Mouse (Mus musculus): ENCODE measurements at regions not wholly inside any gene's neighbourhood (a gene's known extent, or its start where the extent isn't known, plus 50 kb on each side); places are given as distances from the start of the nearest gene placed in this dataset.

DNA sequence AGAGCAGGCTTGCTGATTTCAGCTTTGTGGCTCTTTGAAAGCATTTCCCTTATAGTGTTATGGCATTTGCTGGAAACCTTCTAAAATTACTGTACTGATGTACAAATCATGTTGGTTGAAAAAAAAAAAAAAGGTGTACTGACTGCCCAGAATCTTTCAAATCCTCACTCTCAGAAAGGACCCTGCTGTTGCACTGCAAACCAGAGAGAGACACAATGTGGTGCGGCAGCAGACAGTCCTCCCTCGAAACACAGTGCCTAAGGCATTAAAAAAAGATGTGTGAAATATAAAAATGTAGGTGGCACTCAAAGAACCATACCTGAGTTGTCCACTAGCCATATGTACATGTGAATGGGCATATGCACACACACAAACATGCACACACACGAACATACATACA is 128.3 kb downstream of the Actr3 start:
- no peak for DNase-seq (ENCODE audit: low spot score in 2 of 2)

DNA sequence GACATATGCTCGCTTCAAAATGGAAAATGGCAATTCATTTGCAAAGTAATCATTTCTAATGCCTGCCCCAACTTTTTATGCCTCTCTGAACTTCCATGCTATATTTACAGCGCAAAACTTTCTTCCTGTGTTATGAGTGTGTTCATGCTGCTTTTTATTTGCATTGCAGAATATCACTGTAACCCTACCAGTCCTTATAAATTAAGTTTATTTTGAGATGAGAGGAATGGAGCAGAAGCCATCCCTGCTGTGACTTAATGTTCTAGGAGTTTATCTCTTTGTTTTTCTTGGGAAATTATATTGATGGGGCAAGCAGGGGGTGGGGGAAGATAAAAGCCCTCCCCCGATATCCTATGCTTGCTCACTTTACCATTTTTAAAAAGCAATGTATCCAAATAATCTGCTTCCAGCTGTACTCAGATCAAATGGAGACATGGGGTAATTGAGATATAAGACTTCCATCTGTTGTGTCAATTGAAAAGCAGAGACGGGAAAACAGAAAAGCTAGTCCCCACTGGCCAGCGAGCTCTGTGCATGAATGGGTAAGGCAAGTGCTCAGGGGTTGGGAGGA is 136.9 kb downstream of the Actr3 start:
- no peak for DNase-seq (ENCODE audit: low spot score in 2 of 2)

DNA sequence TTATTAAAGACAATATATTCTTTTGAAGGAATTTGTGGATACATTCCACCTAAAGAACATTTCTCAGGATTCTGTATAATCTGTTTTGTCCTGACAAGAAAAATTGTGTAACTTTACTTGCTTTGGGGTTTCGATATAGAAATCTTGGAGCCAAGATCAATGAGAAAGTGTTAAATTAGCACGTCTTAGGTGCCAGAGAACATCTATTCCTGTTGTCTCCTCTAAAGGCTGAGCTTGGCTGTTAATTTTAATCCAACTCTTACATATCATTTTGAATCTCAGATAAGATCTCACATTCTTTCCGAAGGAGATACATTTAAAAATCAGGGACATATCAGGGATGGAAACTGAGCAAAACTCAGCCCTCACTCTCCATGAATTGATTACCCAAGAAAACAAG is 139.9 kb downstream of the Actr3 start:
- DNase-seq (ENCODE audit: low spot score in 2 of 2): no peak

DNA sequence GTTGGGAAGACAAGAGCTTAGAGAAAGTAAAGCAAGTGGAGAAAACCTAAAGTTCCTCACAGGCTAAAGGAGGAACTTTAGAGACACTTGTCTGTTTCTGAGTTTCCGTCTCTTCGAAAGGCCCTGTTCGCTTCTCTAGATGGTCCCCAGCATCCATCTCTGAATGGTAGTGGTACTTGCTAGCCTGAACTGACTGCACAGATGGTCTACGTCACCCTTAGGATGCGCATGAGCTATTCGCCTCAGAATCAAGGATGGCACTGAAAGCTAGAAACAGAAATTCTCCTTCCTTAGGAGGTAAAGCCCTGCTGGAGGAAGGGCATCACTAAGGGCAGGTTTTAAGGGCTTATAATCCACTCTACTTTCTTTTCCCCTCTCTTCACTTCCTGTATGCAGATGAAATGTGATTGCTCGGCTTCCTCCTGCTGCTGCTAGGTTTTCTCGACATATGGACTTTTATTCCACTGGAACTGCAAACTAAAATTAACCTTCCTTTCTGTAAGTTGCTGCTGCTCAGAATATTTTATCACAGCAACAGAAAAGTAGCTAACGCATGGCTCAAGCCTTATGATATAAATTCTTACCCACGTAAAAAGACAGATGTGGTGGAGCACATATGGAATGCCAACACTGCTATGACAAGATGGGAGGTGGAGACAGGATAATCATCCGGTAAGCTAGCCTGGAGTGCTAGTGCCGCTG is 145.1 kb downstream of the Actr3 start:
- no peak for DNase-seq (ENCODE audit: low spot score in 2 of 2)

DNA sequence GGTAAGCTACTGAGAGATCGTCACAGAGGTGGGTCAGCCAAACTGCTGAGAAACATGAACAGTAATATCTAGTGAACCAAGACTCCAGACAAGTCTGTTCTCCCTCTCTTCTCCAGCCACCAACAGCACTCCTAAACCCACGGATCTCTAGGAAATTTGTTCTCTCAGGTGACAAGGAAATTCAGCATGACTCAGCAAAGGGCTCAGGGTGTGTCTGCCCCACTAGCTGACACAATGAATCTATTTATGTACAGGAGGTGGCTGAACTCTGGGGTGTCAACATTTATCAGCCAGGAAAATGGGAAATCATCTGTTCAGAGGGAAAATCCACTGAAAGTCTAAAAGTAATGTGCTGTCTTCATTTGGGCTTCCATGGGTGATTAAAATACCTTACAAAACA is 149.2 kb downstream of the Actr3 start:
- DNase-seq (ENCODE audit: low spot score in 2 of 2): no peak

DNA sequence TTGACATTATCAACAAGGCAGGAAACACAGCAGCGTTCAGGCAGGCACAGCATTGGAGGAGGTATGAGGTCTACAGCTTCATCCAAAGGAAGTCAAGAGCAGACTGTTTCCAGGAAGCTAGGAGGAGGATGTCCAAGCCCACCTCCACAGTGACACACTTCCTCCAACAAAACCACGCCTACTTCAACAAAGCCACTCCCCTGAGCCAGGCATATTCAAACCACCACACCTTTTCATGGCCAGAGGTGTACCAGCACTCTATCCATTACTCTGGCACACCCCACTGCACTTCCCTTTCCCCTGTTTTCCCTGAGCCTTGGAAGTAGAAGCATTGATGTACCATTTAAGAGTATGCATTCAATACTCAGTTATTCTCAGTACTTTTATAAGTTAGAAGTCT is 150.8 kb downstream of the Actr3 start:
- no peak for DNase-seq (ENCODE audit: low spot score in 2 of 2)

DNA sequence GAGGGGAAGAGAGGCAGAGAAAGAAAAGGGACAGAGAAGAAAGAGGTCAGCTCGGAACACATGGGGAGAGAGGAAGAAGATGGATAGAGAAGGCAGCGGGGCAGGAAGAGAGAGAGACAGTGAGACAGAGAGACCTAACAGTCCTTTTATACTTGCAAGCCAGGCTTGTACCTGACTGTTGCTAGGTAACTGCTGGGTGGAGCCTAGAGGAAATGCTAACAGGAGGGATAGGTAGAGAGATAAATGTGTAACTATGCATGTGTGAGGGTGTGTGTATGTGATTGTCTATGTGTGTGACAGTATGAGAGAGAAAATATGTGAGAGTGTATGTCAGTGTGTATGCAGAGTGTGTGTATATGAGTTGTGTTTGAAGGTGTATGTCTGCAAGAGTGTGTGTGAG is 161.8 kb downstream of the Actr3 start:
- no peak for DNase-seq (ENCODE audit: low spot score in 2 of 2)

DNA sequence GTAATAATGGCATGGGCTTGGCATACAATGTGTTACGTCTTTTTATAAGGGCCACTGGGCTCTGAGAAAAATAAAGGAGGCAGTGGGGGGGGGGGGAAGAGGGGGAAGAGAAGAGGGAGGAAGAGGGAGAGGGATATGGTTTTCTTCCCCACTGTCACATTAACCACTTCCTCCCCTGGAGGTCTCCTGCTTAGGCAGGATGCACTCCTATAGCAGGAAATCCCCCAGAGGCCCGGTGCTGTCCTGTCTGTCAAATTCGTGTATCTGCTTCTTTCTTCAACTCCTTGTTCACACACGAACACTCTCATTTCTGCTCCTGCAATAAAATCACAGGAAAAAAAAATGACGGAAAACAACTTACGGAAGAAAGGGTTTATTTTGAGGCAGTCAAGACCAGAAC is 171.8 kb downstream of the Actr3 start:
- no peak for DNase-seq (ENCODE audit: low spot score in 2 of 2)

DNA sequence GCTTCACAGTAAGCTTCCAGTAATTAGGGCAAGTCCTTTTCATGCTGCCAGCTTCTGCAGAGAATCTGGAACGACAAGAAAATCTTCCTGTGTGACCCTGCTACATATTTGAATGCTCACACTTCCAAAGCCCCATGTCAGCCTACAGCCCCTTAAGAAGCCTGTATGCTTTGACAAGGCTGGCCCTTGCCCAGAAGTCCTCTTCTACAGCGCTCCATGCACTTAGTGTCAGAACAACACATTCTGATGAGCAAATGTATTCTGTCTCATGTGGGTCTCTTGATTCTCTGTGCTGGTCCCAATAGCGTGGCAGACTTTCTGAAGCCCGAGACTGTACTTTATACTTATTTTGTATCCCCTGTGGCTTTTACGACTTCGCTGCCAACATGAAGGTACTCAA is 172.5 kb downstream of the Actr3 start:
- DNase-seq (ENCODE audit: low spot score in 2 of 2): no peak

DNA sequence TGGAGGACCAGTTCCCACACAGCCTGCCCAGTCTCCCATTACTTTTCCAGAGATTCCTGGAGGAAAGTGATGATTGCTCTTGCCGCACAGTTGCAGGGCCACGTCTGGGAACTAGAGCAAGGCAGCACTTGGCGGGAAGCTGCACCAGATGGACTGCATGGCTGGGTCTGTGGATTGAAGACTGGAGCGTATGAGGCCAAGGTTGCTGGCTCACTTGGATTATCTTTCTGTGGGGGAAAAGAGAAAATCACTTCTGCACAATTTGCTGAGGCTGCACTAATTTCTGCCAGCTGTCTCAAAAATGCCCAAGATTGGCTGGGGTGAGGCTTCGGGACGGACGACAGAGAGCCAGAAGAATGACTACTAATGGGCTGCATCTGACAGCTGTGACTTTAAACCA is 193.2 kb downstream of the Actr3 start:
- DNase-seq (ENCODE audit: low spot score in 2 of 2): no peak

DNA sequence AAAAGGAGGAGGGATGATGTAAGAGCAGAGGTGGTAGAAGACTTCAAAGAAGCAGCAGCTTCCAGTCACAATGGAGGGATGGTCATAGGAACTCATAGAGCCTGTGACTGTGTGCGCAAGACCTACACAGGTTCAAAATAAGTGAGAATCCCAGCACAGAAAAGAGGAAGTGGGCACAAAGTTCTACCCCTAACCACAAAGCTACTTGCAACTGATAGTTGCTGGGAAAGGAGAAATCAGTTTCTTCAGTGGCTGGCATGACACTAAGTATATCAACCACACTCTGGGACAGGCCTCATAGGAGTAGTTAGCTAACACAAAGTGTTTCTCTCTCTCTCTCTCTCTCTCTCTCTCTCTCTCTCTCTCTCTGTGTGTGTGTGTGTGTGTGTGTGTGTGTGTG is 193.8 kb downstream of the Actr3 start:
- no peak for DNase-seq (ENCODE audit: low spot score in 2 of 2)

DNA sequence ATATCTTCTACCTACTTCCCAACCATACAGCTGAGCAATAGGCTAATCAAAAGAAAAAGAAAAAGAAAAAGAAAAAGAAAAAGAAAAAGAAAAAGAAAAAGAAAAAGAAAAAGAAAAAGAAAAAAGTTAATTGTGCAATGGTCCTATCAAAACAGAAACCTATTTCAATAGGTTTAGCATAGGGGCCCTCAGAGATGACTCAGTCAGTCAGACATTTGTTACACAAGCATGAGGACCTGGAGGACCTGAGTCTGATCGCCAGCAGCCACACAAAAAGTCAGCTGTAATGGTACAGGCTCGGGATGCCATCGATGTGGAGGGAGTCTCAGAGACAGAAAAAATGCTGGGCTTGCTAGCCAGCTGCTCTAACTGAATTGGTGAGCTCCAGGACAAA is 197.9 kb downstream of the Actr3 start:
- no peak for DNase-seq (ENCODE audit: low spot score in 2 of 2)

DNA sequence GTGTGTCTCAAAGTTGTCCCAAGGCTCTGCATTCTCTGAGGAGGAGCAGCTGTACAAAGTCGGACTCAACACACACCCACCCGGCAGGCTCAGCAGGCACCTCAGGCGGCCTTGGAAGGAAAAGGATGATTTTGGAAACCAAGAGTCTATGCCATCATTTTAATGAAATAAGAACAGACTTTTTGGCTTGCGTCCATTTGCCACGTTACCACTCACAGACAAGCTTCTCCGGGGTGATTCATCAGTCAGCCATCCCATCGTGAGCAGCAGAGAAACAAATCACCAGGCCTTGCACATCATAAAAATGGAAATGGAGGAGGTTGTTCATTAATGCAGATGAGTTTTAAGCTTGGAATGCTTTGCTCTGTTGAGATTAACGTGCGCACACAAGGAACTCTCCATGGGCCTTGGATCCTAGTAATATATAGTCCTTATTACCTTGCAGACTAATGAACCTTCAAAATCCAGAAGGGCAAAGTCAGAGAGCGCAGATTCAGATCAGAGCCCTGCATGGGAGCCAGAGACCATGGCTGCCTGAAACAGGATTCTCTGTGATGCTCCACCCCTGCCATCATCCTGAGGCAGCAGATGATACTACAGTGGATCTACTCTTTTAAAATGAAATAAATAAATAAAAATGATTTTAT is 198.5 kb downstream of the Actr3 start:
- no peak for DNase-seq (ENCODE audit: low spot score in 2 of 2)

DNA sequence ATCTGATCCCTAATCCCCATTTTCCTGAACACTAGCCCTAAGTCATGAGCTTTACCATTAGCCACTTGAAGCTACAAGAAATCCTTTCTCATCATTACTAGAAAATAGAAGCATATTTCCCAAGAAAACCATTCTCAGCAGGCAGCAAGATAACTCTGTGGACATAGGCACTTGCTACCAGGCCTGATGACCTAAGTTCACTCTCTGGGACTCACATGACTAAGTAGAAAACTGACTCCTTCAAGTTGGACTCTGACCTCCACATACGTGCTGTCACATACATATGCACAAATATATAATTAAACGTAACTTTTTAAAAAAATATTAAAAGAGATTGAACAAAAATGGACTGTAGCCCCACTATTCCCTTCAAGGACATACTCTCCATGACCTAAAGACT is 200.8 kb downstream of the Actr3 start:
- no peak for DNase-seq (ENCODE audit: low spot score in 2 of 2)

DNA sequence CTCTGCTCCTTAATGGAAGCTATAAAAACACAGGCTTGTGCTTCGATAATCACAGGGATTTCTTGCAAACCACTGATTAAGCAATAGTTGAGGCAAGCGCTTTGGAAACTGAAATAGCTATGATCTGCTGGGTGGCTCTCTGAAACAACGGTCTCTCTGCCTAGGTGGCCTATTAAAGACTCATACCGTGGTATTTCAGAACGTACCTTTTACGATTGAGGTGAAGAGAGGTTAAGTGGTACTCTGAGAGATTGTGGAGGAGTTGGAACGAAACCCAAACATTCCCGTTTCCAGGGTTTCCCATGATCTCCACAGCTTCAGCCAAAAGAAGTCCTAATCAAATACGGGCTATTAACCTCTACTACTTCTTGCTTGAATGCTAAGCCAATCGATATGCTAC is 212.2 kb downstream of the Actr3 start:
- DNase-seq (ENCODE audit: low spot score in 2 of 2): no peak

DNA sequence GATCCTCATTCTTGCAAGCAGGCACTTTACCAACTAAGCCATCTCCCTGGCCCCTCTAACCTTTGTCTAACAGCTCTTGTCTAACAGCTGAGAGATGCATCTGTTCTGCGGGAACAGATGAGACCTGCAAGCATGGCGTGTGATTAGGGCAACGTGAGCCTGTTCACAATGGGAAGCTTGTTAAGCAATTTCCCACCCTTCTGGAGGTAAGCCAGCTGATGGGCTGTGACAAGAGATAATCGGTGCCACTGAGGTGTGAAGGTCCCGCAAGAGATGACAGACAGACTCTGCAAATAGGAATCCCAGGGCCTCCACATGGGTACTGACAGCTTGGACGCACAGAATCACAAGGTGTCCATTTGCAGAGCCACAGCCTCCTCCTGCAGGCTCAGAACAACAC is 219.3 kb downstream of the Actr3 start:
- DNase-seq (ENCODE audit: low spot score in 2 of 2): no peak

DNA sequence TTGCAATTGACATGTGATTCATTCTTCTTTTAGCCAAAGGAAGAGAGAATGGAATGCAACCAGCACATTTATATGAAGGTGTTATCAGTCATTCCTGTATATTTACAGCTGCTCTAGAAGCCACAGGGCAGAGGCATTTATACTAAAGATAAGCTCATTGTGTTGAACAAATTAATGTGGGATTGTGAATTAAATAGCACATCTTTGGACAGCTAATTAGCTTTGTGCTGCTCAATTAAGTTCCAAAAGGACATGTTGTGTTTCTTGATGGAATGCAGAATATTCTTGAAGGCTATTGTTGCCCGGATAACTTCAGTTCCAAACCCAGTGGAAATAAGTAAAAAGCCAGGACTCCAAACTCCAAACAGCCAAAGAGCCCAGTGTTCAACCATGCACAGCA is 248.4 kb downstream of the Actr3 start:
- no peak for DNase-seq (ENCODE audit: low spot score in 2 of 2)

DNA sequence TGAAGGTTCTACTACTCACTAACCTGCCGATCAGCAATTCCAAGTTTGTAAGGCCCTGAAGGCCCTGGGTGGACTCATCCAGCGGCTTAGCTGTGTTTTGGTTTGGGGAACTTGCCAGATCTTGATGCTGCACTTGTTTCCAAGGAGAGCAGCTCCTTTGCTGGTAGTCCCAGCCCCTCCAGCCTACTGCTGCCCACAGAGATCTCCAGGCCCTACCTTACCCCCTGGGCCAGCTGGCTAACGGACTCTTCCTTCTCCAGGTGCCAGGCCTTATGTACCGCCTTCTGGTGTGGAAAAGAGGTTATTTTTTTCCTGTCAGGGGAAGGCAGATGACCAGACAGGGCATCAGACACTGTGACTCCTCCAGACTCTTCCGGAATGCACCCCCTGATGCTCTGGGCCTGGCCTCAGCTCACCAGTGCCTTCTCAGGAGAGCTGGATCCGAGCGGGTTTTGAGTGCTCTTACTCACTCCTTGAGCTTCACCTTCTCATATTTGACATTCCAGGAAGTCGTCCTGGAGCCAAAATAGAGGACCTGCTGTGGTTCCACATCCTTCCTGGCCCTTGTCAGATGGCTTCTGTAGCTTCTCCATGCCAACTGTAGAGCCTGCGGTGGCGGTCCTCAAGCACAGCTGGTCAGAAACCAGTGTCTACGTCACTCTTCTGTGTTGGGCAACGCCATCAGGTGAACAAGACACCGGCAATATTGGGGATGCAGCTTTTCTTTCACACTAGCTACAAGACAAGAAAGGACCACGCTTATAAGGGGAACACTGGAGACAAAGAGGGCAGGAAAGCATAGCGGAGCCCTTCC is 259.2 kb downstream of the Actr3 start:
- no peak for DNase-seq (ENCODE audit: low spot score in 2 of 2)

DNA sequence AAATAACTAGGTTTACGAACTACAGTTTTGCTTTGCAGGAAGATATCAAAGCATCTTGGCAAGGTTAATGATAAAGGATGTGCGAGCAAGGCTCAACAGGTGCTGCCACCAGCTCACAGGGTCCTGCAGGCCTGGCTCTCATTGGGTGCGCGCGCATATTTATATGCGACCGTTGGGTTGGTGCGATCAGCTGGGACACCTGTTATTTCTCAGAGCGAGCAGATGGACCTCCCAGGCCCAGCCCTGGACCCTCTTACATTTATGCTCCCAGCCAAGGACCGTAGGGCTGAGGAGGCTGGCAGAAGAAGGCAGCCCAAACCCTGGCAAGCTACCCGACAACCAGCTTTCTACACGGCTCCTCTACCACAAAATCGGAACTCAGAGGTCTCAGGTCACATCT is 260.8 kb downstream of the Actr3 start:
- no peak for DNase-seq (ENCODE audit: low spot score in 2 of 2)

DNA sequence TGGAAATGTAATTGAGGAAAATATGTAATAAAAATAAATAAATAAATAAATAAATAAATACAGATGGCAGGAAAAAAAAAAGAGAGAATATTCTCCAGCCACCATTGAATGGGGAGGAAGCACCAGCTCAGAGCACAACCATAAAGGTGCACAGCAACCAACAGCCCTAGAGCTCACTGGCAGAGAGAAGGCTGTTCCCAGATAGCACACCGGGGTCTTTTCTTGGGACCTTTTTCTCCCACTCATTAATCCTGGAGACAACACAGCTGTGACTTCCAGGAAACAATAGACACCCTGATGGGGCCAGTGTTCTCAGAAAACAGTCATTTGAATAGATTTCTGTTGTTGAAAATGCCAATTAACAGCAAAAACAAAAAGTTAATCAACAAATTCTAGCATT is 263.1 kb downstream of the Actr3 start:
- DNase-seq (ENCODE audit: low spot score in 2 of 2): no peak

DNA sequence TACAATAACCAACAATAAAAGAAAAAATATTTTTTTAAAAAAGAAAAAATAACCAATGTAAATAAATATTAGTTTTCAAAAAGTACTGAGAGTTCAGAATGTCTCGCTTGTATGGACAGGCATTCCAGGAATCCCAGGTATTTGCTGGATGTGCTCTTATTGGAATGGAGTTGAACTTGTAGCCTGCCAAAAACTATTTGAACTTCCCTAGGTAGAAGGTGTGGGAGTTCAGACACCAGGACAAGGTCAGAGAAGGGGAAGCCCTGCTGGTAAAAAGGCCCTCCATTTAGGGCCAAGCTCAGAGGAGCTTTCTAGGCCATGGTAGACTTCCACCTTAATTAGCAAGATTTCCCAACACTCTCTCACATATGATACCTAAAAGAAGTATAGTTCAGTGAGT is 270.3 kb downstream of the Actr3 start:
- DNase-seq (ENCODE audit: low spot score in 2 of 2): no peak

DNA sequence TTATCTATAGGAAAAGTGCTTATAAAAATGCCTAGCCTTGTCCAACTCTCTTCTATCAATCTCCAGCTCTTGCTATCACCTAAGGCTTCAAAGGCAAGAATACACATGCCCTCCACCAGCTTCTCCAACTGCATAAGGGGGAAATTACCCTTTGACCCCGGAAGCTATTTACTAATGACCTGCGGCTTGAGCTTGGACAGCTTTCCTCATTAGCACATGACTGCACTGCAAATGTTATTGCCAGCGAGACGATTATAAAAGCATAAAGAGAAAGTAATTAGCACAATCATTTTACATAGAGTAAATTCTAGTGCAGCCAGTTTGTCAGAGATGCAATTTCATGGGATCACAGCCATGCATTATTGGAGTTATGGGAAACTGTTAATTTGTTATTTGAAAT is 277.0 kb downstream of the Actr3 start:
- DNase-seq (ENCODE audit: low spot score in 2 of 2): no peak

DNA sequence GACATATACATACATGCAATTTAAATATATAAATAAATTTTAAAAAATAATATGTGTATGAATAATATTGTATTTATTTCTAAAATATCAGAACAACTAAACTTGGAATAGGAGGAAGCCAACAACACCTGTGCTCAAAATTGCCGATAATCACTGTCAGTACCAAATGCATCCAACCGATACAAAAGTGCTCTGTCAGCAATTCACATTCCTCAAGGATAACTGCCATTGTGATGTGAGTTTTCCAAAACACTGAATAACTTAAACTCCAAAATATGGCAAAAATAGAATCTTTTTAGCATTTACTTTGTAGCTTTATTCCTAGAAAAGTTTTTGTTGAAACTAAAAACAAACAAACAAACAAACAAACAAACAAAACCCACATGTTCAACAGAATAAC is 279.4 kb downstream of the Actr3 start:
- DNase-seq (ENCODE audit: low spot score in 2 of 2): no peak

Measured in spleen, postnatal 4 days (tissue).